ENCODE assay signal across 9 mouse cellular contexts in the genomic region with DNA sequence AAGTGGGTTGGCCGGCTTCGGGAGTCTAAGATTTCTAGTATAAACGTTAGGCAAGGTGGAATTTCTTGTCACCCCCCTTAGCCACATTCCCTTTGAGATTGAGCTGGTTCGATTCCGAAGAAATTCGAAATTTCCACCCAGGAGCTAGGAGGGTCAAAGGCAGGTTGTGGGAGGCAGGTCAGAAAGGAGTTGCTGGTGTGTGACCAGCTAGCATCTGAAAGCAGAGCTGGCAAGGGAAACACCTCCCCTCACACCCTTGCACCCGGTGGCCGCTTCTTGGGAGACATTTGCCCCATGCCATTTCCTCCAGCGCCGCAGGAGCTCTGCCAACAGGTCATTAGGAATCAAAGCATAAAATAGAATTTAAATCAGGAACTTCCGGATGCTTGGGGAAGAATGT. TPM values are rescaled to one million over a fixed set of nuclear protein-coding genes. Genes with fewer than 3 reads are reported as not detected.
A peak's percentile ranks its signal among the peaks of the same experiment; 100 is the strongest.
DNase-seq lines count a peak whose midpoint lies in the region; ATAC-seq and TF ChIP-seq lines count a peak whose summit lies in the region.
"Had no signal": no experiment of that assay in that cellular context is flagged by ENCODE, and none has a peak within 500 bp of the region (broad histone marks: within the 10 kb centered on the region; RNA-seq: fewer than 3 reads in every experiment).

No protein-coding gene starts in this region.

- no peak for DNase-seq in heart, adult 2 months
- DNase-seq in heart, adult 9 months (ENCODE audit: low spot score in 2 of 2): no peak
- no peak for DNase-seq in ES-E14 (ENCODE audit: low read depth, low spot score)
- no peak for DNase-seq in heart, postnatal 0 days (ENCODE audit: low spot score)
- no peak for DNase-seq in limb, embryonic 14.5 days (ENCODE audit: low spot score)
- no peak for DNase-seq in left cerebral cortex, adult 18-20 months (ENCODE audit: low spot score in 2 of 2)
- DNase-seq in c-Kit-positive CD71-positive TER-119-positive erythroid progenitor cells, embryonic 14.5 days (ENCODE audit: low spot score): no peak

- no peak for TF ChIP-seq EP300 in heart, adult 2 months (IDR thresholded peaks at IDR 0.05; ENCODE audit: insufficient read depth, low read depth, low read length)
- TF ChIP-seq EP300 in heart, postnatal 0 days (IDR thresholded peaks at IDR 0.05; ENCODE audit: low read depth): no peak

- peak overlapping the region; percentile 97 for H3K27ac ChIP-seq in heart, adult 2 months
- H3K27ac ChIP-seq in ES-E14 (ENCODE audit: insufficient read depth, low read depth, low read length, poor library complexity, severe bottlenecking): peak overlapping the region; percentile 100; the same call in 1 of the 2 replicates
- peak overlapping the region; percentile 99 for H3K27ac ChIP-seq in heart, postnatal 0 days (ENCODE audit: low read depth)
- no peak overlapping the region for H3K27ac ChIP-seq in limb, embryonic 14.5 days (replicated peaks; ENCODE audit: low read depth, low read length)
- no peak overlapping the region; the same call in 1 of the 2 replicates for H3K27ac ChIP-seq in stomach, embryonic 15.5 days

- H3K27me3 ChIP-seq in heart, adult 2 months (ENCODE audit: control insufficient read depth, insufficient read depth, low read length): no peaks in the 10 kb centered on the region
- no peaks in the 10 kb centered on the region for H3K27me3 ChIP-seq in heart, postnatal 0 days (ENCODE audit: control insufficient read depth, insufficient read depth, low read length)
- no peaks in the 10 kb centered on the region for H3K27me3 ChIP-seq in limb, embryonic 14.5 days (ENCODE audit: control insufficient read depth, insufficient read depth, low read length)
- no peaks in the 10 kb centered on the region for H3K27me3 ChIP-seq in stomach, embryonic 15.5 days (replicated peaks)

- no peaks in the 10 kb centered on the region for H3K36me3 ChIP-seq in heart, adult 2 months (ENCODE audit: control insufficient read depth, insufficient read depth, low read length)
- no peaks in the 10 kb centered on the region for H3K36me3 ChIP-seq in ES-E14 (ENCODE audit: control insufficient read depth, insufficient read depth, low read length, poor library complexity, severe bottlenecking)
- H3K36me3 ChIP-seq in heart, postnatal 0 days (replicated peaks; ENCODE audit: control insufficient read depth, insufficient read depth, low read length): no peaks in the 10 kb centered on the region
- no peaks in the 10 kb centered on the region for H3K36me3 ChIP-seq in limb, embryonic 14.5 days (ENCODE audit: control insufficient read depth, insufficient read depth, low read length)
- H3K36me3 ChIP-seq in stomach, embryonic 15.5 days: no peaks in the 10 kb centered on the region
- H3K36me3 ChIP-seq: G1E had no signal

- H3K9ac ChIP-seq in heart, adult 2 months (ENCODE audit: low read depth, low read length): no peak overlapping the region
- peak overlapping the region; percentile 67; the same call in 1 of the 2 replicates for H3K9ac ChIP-seq in ES-E14 (ENCODE audit: insufficient read depth, low read depth, low read length, poor library complexity, severe bottlenecking)
- H3K9ac ChIP-seq in heart, postnatal 0 days (replicated peaks; ENCODE audit: low read depth, low read length): peak overlapping the region; percentile 97
- peak overlapping the region; percentile 98 for H3K9ac ChIP-seq in limb, embryonic 14.5 days (ENCODE audit: low read depth, low read length, severe bottlenecking)
- H3K9ac ChIP-seq in stomach, embryonic 15.5 days: peak overlapping the region; percentile 71; the same call in 1 of the 2 replicates

- no peak; the same call in 1 of the 2 replicates for TF ChIP-seq CTCF in heart, adult 2 months (IDR thresholded peaks at IDR 0.05)
- TF ChIP-seq CTCF in heart, postnatal 0 days (IDR thresholded peaks at IDR 0.05; ENCODE audit: low read depth): no peak

- H3K4me3 ChIP-seq in heart, adult 2 months: peak overlapping the region; percentile 62
- H3K4me3 ChIP-seq in ES-E14 (ENCODE audit: insufficient read depth in 1 of 2, low read depth in 1 of 2, low read length in 2 of 2, poor library complexity in 1 of 2, severe bottlenecking in 1 of 2): peak overlapping the region; percentile 85 to 95
- peak overlapping the region; percentile 91 for H3K4me3 ChIP-seq in heart, postnatal 0 days (ENCODE audit: low read depth, low read length)
- H3K4me3 ChIP-seq in limb, embryonic 14.5 days (replicated peaks; ENCODE audit: low read length): peak overlapping the region; percentile 91
- H3K4me3 ChIP-seq in stomach, embryonic 15.5 days (replicated peaks): peak overlapping the region; percentile 84

- no peaks in the 10 kb centered on the region for H3K4me1 ChIP-seq in heart, adult 2 months (ENCODE audit: control insufficient read depth, insufficient read depth, low read length)
- peaks cover 3 to 4% of the 10 kb centered on the region in 2 experiments for H3K4me1 ChIP-seq in ES-E14 (ENCODE audit: control insufficient read depth in 2 of 2, insufficient read depth in 2 of 2, low read length in 2 of 2, poor library complexity in 1 of 2)
- H3K4me1 ChIP-seq in heart, postnatal 0 days (ENCODE audit: control insufficient read depth, insufficient read depth): no peaks in the 10 kb centered on the region
- peaks cover 4% of the 10 kb centered on the region; the same call in 1 of the 2 replicates for H3K4me1 ChIP-seq in limb, embryonic 14.5 days (ENCODE audit: control insufficient read depth, insufficient read depth, low read length)
- H3K4me1 ChIP-seq in stomach, embryonic 15.5 days: 0 out of 2 replicates have a peak, but pooled peaks cover 3% of the 10 kb centered on the region

- intact Hi-C loops in heart, adult 2 months (cut with DNase I): loop anchor here (2.0 to 5.0 kb wide), 7 partner anchors 313 to 727 kb away; a partner anchor contains a TSS

- H3K79me2 ChIP-seq in heart, adult 2 months (replicated peaks; ENCODE audit: control insufficient read depth, insufficient read depth, low read length): no peaks in the 10 kb centered on the region

- ATAC-seq in heart, postnatal 0 days (ENCODE audit: insufficient read depth, low read depth): no peak
- ATAC-seq in limb, embryonic 14.5 days (ENCODE audit: low FRiP score, low read depth): no peak
- ATAC-seq in stomach, embryonic 15.5 days (ENCODE audit: insufficient read depth, low FRiP score, low read depth): no peak

- peak overlapping the region; percentile 86 for H3K4me2 ChIP-seq in heart, postnatal 0 days (ENCODE audit: low read depth, low read length)
- peak overlapping the region; percentile 89 for H3K4me2 ChIP-seq in limb, embryonic 14.5 days (replicated peaks; ENCODE audit: low read depth, low read length, severe bottlenecking)
- H3K4me2 ChIP-seq in stomach, embryonic 15.5 days: peak overlapping the region; percentile 94

- H3K9me3 ChIP-seq in ES-E14 (ENCODE audit: control insufficient read depth, insufficient read depth, low read depth, low read length): no peaks in the 10 kb centered on the region
- no peaks in the 10 kb centered on the region for H3K9me3 ChIP-seq in heart, postnatal 0 days (replicated peaks; ENCODE audit: control insufficient read depth, low read length)
- 0 out of 2 replicates have a peak, but pooled peaks cover 3% of the 10 kb centered on the region for H3K9me3 ChIP-seq in limb, embryonic 14.5 days (ENCODE audit: control insufficient read depth, low read length)
- H3K9me3 ChIP-seq in stomach, embryonic 15.5 days: no peaks in the 10 kb centered on the region

- TF ChIP-seq POLR2A in heart, adult 2 months (IDR thresholded peaks at IDR 0.05; ENCODE audit: insufficient read depth, low read depth, low read length): no peak
- no peak for TF ChIP-seq POLR2A in limb, embryonic 14.5 days (IDR thresholded peaks at IDR 0.05; ENCODE audit: borderline replicate concordance, extremely low read depth, insufficient read depth, insufficient read length)

- in situ Hi-C loops in ES-E14 (cut with MboI; ENCODE audit: low sequenced_read_pairs in 2 of 2, unreplicated experiment in 2 of 2): no loop called here

- 19% methylated on average over 11 of the region's 11 CpGs for WGBS in heart, adult 2 months
- WGBS in heart, postnatal 0 days: 11% methylated on average over 11 of the region's 11 CpGs
- WGBS in limb, embryonic 14.5 days: 3% methylated on average over 11 of the region's 11 CpGs
- 11% methylated on average over 11 of the region's 11 CpGs for WGBS in stomach, embryonic 15.5 days

TF ChIP-seq in ES-E14, 5 proteins besides CTCF, POLR2A, EP300 and RAD21:
- TF ChIP-seq HCFC1 (IDR thresholded peaks at IDR 0.05; ENCODE audit: borderline replicate concordance, insufficient read depth, low read length): no peak
- TF ChIP-seq ZC3H11A (IDR thresholded peaks at IDR 0.05; ENCODE audit: borderline replicate concordance, low read depth, low read length): no peak
- no peak for TF ChIP-seq CHD2 (IDR thresholded peaks at IDR 0.05; ENCODE audit: low read depth, low read length)
- no peak for TF ChIP-seq MAFK (IDR thresholded peaks at IDR 0.05; ENCODE audit: insufficient read depth, low read depth, low read length)
- no peak for TF ChIP-seq ZNF384 (IDR thresholded peaks at IDR 0.05; ENCODE audit: low read depth, low read length)
TF ChIP-seq in ES-E14: peak in this region for 0.

RNA-seq across cellular contexts. Expression of a gene that starts 2.5 kb away (rescaled TPM):
- total RNA-seq in heart, adult 2 months (2021): 10 to 100 TPM; 20.3 to 25.9 TPM
- 14.8 and 21.2 TPM in 2 replicates for polyA plus RNA-seq in heart, adult 2 months (2012; rRNA removed)
- 49.5 and 69.0 TPM in 2 replicates for total RNA-seq in ES-E14 (2012; rRNA removed)
- total RNA-seq in heart, postnatal 0 days (2014; rRNA removed; ENCODE audit: low replicate concordance): 30.3 and 39.8 TPM in 2 replicates
- 69.7 and 73.9 TPM in 2 replicates for polyA plus RNA-seq in heart, postnatal 0 days (2015; fragmentation: Nextera tagmentation; extraction: Ambion mirVana)
- 35.6 and 43.7 TPM in 2 replicates for polyA plus RNA-seq in limb, embryonic 14.5 days (2012; rRNA removed)
- polyA plus RNA-seq in limb, embryonic 14.5 days (2014; fragmentation: Nextera tagmentation; extraction: Ambion mirVana): 75.9 and 80.1 TPM in 2 replicates
- polyA plus RNA-seq in stomach, embryonic 15.5 days (2015; fragmentation: Nextera tagmentation; extraction: Ambion mirVana): 53.3 and 53.8 TPM in 2 replicates
- 100 to 1,000 TPM; 101 to 110 TPM for total RNA-seq in left cerebral cortex, adult 18-20 months (2021)
- polyA plus RNA-seq: G1E had no signal

Comparison
In these comparisons a context has a peak if more than half of its experiments do, and no peak if none do; other contexts are left out.
1. H3K27ac ChIP-seq: peak in heart, adult 2 months (single experiment), ES-E14 (single experiment) and heart, postnatal 0 days (single experiment); none in limb, embryonic 14.5 days (single experiment) and stomach, embryonic 15.5 days (single experiment).
2. Peak in every context shown above with its lines, with median percentiles within 50 percentile points of each other: H3K4me3 ChIP-seq and H3K4me2 ChIP-seq.